Mouse (Mus musculus) gastrocnemius, postnatal 14 days (tissue): Measurements from ENCODE around the gene Sec14l4. TPM values are rescaled to one million over a fixed set of nuclear protein-coding genes. Genes with fewer than 3 reads are reported as not detected.
A peak's percentile ranks its signal among the peaks of the same experiment; 100 is the strongest.

Experiments
- DNase-seq: peaks from one replicate; pipeline ENCODE4 v3.0.0; 2021; ENCODE audit warnings: mixed read lengths
- intact Hi-C: fragments of 180-260 bp; cut with DNase I; formaldehyde crosslinking; loops from one replicate; pipeline ENCODE4 v1.15.1; 2025; ENCODE audit warnings: low total_unique reads
- total RNA-seq, 2 experiments: library from RNA; stranded (reverse); gene quantifications; 2 replicates each; pipeline ENCODE4 v1.2.3; 2021

Gene Sec14l4
- total RNA-seq, 2 experiments from 2014 or later: not detected

DNA sequence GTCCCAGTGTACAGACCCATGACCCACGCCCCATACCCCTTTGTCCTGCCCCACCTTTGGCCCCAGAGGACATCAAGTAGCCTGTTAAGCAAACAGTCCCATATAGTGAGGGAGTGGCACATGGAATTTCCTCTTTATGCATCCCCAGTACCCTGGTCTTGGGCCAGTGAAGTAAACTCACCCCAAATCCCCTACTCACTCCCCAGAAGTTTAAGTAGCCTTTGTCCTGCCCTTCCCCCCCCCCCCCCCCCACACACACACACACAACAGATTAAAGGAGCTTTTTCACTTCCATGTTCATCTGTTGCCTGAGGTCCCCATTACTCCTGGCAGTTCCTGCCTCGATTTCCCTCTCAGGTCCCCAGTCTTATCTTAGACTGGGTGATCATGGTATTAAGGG lies 7.9 kb upstream of the Sec14l4 start:
- DNase-seq: no peak
- intact Hi-C loops: no loop called here

- intact Hi-C loops: no loop called here
- no peak for DNase-seq
These were observed 4.2 kb upstream of the Sec14l4 start for GRCm38 (mm10) chr11:4027066-4027465.

GRCm38 (mm10) chr11:4027561-4028334 lies 3.5 kb upstream of the Sec14l4 start:
- intact Hi-C loops: no loop called here
- DNase-seq: no peak

DNA sequence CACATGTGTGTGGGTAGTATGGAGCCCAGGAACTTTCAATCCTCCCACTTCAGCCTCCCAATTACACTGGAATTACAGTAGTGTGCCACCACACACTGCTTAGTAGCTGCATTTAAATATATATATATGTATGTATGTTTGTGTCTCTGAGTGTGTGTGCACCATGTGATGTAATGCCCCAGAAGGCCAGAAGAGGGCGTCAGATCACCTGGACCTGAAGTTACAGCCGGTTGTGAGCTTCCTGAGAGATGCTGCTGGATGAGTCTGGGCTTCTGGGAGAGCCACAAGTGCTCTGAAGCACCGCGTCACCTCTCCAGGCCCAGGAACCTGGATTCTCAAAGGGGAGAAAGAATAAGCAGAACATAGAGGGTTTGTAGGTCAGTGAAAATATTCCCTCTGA lies 1.9 kb upstream of the Sec14l4 start:
- intact Hi-C loops: no loop called here

DNA sequence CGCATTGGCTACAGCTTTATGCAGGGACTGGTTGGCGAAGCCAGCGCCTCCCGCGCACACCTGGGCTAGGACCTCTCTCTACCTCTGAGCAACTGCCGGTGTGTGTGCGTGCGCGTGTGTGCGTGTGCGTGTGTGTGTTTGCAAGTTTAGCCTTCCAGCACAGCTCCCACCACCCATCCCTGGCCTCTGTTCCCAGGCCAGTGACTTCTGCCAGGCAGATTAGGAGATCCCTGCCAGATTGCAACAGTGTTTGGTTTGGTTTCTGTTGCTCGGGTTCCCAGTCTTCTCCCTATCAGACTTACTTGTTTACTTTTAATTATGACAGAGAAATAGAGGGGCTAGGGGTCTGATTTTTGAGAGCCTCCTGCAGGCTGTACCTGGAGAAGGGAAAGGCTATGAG lies 699 bp downstream of the Sec14l4 start:
- intact Hi-C loops: no loop called here
- no peak for DNase-seq

More for the DNA sequence above, 1.9 kb upstream of the Sec14l4 start:
- DNase-seq: no peak

DNA sequence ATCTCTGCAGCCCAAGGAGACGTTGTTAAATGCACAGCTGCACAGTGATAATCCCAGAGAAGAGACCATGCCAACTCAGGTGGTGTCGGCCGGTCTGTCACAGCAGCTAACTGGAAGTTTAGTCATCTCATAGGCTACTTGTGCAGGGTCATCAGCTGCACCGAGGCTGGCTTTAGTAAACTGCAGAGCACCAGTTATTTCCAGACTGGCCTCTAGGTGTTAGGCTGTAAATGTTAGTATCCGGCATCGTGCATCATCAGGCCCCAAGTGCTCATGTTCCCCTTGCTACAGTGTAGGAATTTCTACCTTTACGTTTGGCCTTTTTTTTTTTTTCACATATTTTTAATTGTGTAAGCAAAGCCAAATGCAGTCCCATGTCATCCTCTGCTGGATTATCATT lies 2.2 kb downstream of the Sec14l4 start:
- intact Hi-C loops: no loop called here
- no peak for DNase-seq

- no peak for DNase-seq
- intact Hi-C loops: no loop called here
These were observed 2.9 kb downstream of the Sec14l4 start for GRCm38 (mm10) chr11:4034169-4034568.

DNA sequence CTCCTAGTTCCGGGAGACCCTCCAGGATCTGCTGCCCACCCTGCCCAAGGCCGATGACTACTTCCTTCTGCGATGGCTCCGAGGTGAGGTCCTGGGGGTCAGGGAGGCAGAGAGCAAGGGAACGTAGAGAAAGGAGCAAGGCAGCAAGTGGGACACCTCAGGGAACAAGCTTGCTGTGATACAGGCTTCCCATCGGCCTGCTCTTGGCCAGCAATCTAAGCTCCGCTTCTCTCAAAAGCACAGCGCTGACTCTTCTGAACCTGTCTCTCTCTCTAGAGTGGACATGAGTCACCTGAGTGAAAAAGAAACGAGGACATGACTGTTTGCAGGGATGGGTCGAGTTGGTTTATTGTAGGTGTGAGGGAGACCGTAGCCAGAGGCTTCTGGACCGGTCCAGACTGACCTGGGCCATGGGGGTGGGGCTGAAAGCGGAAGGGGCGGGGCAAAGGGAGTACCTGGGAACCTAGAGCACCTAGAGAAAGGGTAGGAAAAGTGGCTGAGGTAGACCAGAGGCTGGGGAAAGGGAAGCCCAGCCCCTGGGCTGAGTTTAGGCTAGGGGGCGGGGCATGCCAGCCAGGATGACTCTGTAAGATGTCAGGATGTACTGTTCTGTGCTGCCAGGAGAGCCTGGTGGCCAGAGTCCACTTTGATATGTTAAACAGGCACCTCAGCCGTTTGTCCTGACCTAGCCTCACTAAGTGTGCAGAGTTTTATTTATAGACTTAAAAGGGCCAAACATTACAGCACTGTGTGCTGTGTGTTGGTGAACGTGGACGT lies 4.0 kb downstream of the Sec14l4 start:
- DNase-seq: no peak
- intact Hi-C loops: no loop called here

- intact Hi-C loops: no loop called here
- no peak for DNase-seq
These were observed 4.7 kb downstream of the Sec14l4 start for GRCm38 (mm10) chr11:4035916-4036315.

DNA sequence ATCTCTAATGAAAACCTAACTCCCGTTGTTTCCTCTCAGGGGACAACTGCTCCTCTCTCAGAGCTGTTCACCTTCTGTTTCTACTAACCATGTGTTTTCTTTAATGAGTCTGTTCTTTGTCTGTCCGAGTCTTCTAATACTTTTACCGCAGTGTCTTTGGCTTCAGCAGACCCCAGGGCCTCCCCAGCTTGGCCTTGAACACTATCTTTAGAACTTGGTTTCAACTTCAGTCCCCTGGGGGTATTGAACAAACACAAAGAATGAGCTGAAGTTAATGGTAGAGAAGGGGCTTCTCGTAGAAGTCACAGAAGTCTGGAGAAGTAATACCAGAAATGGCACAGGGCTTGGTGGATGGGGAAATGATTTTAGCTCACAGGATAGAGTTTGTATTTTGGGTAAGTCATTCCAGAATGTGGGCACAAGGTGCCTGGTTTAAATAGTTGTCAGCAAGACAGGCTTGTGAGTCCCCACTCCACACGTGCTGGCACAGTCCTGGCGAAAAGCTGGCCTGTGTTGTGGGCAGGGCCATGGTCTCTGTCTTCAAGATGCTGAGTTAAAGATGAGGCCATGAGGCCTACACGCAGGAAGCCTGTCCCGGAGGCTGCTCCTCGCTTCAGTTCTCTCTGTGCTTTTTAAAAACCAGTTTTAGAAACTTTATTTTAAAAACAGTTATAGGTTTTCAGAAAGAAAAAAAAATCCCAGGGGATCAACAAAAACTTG lies 5.3 kb downstream of the Sec14l4 start:
- intact Hi-C loops: no loop called here
- no peak for DNase-seq

- intact Hi-C loops: no loop called here
- no peak for DNase-seq
These were observed 8.7 kb downstream of the Sec14l4 start for GRCm38 (mm10) chr11:4039951-4040350.

DNA sequence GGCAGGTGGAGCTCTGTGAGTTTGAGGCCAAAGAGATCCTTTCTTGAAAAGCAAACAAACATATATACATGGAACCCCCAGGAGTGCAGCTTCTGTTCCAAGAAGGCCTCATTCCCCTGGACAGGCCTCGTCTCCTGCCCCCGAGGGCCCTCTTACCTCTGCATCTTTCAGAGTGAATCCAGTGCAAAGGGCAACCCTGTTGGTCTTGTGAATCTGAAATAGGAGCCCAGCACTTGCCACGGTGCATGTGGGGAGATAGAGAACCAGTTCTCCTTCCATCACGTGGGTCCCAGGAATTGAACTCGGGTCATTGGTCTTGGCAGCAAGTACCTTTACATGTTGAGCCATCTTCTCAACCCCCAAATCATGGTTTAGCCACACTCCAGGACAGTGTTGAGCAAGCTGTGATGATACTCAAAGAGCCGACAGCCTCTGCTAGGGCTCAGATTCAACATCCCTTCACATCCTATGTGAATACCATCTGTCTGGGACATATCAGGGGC lies 9.9 kb downstream of the Sec14l4 start:
- intact Hi-C loops: no loop called here
- no peak for DNase-seq

- intact Hi-C loops: no loop called here
- no peak for DNase-seq
These were observed 11.8 kb downstream of the Sec14l4 start for GRCm38 (mm10) chr11:4043081-4043480.

GRCm38 (mm10) chr11:4046526-4046925 lies 15.3 kb downstream of the Sec14l4 start:
- no peak for DNase-seq
- intact Hi-C loops: no loop called here

GRCm38 (mm10) chr11:4047766-4048165 lies 16.5 kb downstream of the Sec14l4 start:
- intact Hi-C loops: no loop called here

GRCm38 (mm10) chr11:4048438-4048837 lies 17.2 kb downstream of the Sec14l4 start:
- no peak for DNase-seq
- intact Hi-C loops: no loop called here

More at GRCm38 (mm10) chr11:4047766-4048165, 16.5 kb downstream of the Sec14l4 start:
- no peak for DNase-seq

GRCm38 (mm10) chr11:4053586-4053985 lies 22.3 kb downstream of the Sec14l4 start:
- intact Hi-C loops: no loop called here
- peak; percentile 54 for DNase-seq

DNA sequence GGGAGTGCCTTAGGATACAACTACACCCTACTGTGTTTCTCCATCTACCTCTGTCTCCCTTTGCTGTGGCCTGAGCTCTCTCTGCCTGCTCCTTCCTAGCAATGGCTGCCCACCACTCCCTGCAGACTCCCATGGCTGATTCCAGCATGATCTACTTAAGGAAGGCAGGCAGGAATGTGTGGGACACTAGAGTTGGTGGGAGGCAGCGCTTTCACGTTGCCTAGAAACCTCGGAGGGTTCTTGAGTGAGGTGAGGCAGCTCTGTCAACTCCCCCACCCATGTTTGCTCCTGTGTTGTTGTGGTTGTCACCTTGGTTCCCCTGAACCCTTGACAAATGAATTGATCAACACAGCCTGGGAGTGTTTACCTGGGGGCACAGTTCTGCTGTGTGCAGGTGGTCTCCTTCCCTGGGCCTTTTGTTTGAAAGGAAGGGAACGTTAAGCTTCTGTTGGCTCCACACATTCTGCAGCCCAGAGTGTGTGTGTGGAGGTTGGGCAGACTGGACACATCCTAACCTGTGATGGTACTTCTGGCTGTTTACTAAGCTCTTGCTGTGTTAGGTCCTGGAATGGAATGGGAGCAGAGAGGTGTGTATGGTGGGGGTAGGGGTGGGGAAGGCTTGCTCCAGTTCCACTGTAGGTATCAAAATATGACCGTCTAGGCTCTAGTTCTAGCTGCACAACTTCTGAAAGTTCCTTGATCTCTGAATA lies 29.8 kb downstream of the Sec14l4 start:
- no peak for DNase-seq
- intact Hi-C loops: no loop called here

GRCm38 (mm10) chr11:4062523-4062922 lies 31.3 kb downstream of the Sec14l4 start:
- intact Hi-C loops: no loop called here
- no peak for DNase-seq

DNA sequence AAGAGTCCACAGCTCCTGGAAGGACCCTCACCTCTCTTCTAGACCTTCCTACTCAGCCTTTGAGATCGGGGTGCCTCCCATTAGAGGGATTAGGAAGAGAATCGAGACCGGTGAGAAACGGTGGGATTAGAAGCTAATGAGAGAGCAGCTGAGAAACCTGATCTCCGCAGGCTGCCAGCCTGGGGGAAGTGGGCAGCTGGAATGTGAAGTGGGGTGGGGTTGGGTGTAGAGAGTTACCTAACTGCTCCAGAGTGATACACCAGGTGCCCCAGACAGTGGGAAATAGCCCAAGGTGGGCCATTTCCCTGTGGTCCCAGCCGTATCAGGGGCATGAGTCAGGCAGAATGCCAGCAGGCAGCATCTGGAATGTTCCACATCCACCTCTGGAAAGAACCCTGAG lies 31.7 kb downstream of the Sec14l4 start:
- no peak for DNase-seq
- intact Hi-C loops: no loop called here
